Mouse (Mus musculus): ENCODE measurements around the gene Eif4a3.
A peak's percentile ranks its signal among the peaks of the same experiment; 100 is the strongest.

Eif4a3 gene

DNA sequence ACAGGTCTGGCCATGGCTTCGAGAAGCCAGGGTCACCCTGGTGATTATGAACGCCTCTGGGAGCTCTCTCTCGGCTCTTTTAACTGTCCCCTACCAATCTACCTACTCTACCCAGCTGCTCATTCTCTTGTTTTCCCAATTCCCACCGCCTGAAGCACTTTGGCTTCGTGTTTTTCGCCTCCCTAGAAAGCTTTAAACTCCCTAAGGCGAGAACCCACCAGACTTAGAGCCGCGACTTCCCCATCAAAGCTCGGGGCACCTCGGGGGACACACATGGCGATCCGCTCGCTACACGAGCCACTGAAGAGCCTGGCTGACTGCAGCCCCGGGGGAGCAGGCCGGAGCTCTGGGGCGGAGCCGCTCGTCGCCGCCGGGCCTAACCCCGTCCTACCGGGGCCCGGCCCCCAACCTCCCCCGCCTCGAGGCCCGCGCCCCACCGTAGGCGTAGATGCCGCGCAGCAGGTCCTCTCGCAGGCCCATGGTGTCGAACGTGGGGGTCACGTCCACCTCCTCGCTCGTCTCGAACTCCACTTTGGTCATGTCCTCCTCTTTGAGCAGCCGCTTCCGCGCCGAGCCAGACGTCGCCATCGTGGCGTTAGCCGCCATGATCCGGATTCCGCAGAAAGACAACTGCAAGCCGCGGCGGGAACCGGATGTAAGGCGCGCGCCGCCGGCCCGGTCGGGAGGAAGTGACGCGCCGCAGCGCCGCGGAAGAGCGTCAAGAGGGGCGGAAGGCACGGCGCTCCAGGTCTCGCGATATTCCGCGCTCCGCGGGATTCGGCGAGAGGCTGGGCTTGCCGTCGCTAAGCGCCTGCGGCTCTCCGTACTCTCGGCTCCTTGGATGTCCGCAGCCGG, at the start of gene Eif4a3:
Gene Eif4a3, minus strand, starts transcription at position 699 of the 855 bp plus-strand sequence.
- DNase-seq = peak; percentile 97 to 98

- no peak for DNase-seq
Observed at GRCm38 (mm10) chr11:119347125-119347524, 47.2 kb upstream of the Eif4a3 start.

- no peak for DNase-seq
Observed at GRCm38 (mm10) chr11:119344865-119345264, 45.0 kb upstream of the Eif4a3 start.

GRCm38 (mm10) chr11:119344178-119344577, 44.3 kb upstream of the Eif4a3 start:
- no peak for DNase-seq

- DNase-seq = peak; percentile 72 to 89
Observed at GRCm38 (mm10) chr11:119339637-119340036, 39.7 kb upstream of the Eif4a3 start.

- DNase-seq = no peak
Observed at GRCm38 (mm10) chr11:119339179-119339578, 39.3 kb upstream of the Eif4a3 start.

- no peak for DNase-seq
Observed at GRCm38 (mm10) chr11:119338271-119339059, 38.6 kb upstream of the Eif4a3 start.

DNA sequence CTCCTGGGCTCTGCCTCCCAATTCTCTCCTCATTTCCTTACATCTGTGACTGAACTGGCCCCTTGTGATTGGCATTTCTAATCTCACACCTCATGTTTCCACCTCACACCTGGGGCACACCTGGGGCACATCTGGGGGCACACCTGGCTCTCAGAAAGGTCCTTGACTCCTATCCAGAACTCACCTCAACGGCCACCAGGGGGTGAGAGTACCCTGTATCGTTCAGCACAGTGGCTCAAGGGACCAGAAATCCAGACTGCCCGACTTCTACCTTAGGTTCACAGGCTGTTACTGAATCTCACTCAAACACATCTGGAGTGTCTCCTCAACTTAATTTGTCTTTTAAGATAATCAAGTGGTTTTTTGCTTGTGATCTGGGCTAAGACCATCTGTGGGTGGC, 32.1 kb upstream of the Eif4a3 start:
- DNase-seq = no peak

- DNase-seq = no peak
Observed at GRCm38 (mm10) chr11:119330592-119330991, 30.7 kb upstream of the Eif4a3 start.

GRCm38 (mm10) chr11:119325068-119325467, 25.2 kb upstream of the Eif4a3 start:
- no peak for DNase-seq

DNA sequence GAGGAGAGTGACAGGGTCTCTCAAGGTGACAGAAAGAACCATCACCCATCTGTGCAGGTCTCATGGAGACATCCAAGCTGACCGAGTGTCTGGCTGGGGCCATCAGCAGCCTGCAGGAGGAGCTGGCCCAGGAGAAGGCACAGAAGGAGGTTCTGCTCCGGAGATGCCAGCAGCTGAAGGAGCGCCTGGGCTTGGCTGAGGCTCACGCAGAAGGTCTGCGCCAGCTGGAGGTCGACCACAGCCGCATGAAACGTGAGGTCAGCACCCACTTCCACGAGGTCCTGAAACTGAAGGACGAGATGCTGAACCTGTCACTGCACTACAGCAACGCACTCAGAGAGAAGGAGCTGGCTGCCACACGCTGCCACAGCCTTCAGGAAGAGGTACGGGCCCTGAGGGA, 22.6 kb upstream of the Eif4a3 start:
- no peak for DNase-seq

DNA sequence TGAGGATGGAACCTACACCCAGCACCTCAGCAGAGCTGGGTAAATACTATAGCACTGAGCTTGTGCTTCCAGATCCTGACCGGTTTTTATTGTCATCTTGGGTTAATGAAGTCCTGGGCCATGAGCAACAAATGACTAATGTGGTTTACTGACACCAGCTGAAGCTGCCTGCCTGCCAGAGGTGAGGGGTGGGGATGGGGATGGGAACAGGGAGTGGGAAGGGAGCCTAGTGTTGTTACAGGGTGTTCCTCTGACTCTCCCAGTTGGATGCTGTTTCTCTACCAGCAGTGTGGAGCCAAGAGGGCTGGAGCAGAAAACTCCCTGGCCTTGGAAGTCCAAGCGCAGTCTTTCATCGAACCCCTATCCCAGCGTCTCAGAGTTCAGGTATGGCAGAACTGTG, 16.8 kb upstream of the Eif4a3 start:
- no peak for DNase-seq

GRCm38 (mm10) chr11:119314252-119314936, 14.5 kb upstream of the Eif4a3 start:
- DNase-seq = peak; percentile 68 to 86

GRCm38 (mm10) chr11:119310621-119311020, 10.7 kb upstream of the Eif4a3 start:
- DNase-seq = no peak

DNA sequence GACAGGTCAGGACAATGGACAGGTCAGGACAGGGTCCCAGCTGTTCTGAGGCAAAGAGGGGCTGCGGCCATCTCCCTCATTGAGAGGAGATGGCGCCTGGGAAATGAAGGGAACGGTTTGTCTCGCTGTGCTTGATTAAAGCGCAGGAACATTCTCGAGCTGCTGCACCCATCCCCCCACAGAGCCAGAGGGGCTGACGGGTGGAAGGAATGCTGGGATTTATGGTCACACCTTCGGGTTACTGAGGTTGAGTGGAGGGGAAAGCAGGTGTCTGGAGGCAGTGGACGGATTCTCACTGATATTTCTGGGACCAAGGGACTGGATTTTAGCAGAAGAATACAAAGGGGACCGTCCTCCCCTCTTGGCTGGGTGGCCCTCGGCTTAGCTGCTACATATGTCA, 8.0 kb upstream of the Eif4a3 start:
- DNase-seq = peak in 1 of 2 experiments; percentile 27

GRCm38 (mm10) chr11:119307658-119307867, 7.7 kb upstream of the Eif4a3 start, which contains the start of gene Card14:
Card14 (plus strand) TSS chr11:119307768.
- no peak for DNase-seq

DNA sequence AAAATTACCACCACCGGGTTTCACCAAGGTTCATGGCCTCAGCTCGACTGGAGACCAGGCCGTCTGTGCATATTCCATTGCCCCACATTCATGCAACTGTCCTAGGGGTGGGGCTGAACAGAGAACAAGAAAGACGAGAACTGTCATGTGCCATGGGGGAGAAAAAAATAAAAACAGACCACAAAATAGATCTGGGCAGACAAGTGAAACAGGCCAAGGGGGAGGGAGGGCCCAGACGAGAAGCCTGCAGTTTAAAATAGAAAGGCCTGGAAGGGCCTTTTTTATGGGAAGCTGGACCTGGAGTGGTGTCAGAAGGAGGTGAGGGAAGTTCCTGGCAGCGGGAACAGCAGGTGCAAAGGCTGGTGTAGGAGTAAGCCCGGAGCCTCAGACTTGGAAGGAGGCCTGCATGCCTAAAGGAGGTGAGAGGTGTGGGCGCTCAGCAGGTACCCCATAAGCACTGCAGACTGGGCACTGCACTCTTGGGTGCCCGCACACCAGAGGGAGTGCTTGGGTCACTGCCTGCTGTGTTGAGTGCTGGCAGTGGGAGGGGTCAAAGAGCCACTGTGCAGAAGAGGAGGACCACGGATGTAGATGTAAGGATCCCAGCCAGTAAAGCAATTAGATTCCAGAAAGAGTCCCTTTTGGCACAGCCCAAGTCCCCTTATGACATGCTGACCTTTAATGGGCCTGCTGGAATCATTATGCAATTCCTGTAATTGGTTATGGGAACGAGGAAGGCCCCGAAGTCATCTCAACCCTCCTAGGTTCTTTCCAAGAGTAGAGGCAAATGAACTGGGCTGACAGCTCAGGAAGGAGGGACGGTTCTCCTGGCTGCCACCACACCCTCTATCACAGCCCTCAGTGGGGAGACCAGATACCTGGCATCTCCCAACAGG, 7.1 kb upstream of the Eif4a3 start:
- DNase-seq = peak; percentile 6 to 16

GRCm38 (mm10) chr11:119304904-119305712, 5.2 kb upstream of the Eif4a3 start:
- peak; percentile 66 to 76 for DNase-seq

GRCm38 (mm10) chr11:119300986-119301385, 1.1 kb upstream of the Eif4a3 start:
- no peak for DNase-seq

DNA sequence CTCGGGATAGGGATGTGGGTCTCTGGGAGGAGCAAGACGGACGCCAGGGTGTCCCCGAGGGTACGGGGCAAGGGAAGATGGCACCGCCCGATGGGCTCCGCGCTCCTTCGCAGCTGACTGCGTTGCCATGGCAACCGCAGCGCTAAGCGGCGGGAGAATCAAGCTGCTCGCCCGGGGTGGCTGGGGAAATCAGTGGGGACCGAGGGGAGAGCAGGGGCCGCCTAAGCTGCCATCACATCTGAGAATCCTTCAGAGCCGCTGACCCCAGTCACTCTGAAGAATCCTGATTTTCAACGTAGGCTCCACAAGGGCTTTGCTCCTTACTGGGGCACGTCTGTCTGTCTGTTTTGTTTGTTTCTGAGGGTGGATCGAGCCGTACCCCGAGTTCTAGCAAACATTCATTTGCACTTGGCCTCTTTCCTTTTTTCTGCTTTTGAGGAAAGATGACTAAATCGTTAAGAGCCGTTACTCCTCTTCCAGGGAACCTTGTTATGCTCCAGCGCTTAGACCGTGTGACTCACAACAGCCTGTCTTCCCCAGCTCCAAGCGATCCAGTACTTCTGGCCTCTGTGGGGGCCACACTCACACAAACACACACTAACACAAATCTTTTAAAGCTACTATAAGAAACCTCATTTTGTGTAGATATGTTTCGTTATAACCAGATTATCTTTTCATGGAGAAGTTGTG, 502 bp upstream of the Eif4a3 start:
- DNase-seq = no peak

DNA sequence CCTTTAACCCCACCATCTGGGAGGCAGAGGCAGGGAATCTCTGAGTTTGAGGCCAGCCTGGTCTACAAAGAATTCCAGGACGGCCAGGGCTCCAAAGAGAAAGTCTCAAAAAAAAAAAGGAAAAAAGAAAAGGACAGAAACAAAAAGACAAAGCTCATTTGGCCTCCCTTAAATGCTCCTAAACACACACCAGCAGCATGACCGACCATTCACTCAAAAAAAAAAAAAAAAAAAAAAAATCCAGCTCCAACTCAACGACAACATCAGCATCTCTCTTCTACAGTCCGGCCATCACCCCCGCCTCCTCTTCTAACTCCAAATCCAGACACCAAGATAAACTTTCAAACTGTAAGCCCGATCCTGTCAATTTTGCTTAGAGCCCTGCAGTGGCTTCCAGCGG, 972 bp downstream of the Eif4a3 start:
- no peak for DNase-seq
